Mouse (Mus musculus) B cell, adult (primary cell): Measurements from ENCODE around the gene Zmynd19. TPM values are rescaled to one million over a fixed set of nuclear protein-coding genes. Genes with fewer than 3 reads are reported as not detected.

Experiments
- total RNA-seq: library from RNA; stranded (reverse); gene quantifications from 4 replicates; pipeline ENCODE4 v1.2.4, GENCODE M21; 2023; ENCODE audit not compliant: inconsistent age

The Zmynd19 gene
- total RNA-seq: 13.7 to 21.0 TPM (median 17.2 TPM) in 4 replicates

DNA sequence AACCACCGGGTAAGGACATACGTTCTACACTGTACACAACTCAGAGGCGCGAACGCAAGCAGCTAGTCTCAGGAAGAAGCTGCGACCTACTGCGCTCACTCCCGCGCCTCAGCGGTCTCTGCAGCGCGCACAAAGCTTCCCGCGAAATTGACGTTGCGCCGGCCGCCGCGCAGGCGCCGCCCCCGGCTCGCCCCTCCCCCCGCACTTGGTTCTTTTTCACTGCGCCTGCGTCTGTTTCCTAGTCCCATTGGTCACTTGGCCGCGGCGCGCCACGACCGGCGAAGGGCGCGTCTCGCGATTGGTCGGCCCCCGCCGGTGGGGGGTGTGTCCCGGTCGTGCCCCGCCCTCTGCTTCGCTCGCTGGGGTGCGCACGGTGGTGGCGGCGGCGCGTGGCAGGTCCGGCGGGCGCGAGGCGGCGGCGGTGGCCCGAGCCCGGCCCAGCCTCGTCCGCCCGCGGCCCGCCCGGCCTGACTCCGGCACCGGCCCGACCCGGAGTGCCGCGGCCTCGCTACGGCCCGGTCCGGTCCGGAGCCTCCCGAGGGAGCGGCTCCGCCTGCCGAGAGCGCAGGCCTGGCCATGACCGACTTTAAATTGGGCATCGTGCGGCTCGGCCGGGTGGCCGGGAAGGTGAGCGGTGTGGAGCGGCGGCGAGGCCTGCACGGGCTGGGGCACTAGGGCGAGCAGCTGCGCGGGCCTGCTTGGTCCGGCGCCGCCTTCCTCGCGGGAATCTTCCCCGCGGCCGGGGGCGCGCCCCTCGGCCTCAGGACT is at the start of gene Zmynd19:
Gene Zmynd19 (plus strand): TSS at position 372 of the 768 bp plus-strand sequence.

DNA sequence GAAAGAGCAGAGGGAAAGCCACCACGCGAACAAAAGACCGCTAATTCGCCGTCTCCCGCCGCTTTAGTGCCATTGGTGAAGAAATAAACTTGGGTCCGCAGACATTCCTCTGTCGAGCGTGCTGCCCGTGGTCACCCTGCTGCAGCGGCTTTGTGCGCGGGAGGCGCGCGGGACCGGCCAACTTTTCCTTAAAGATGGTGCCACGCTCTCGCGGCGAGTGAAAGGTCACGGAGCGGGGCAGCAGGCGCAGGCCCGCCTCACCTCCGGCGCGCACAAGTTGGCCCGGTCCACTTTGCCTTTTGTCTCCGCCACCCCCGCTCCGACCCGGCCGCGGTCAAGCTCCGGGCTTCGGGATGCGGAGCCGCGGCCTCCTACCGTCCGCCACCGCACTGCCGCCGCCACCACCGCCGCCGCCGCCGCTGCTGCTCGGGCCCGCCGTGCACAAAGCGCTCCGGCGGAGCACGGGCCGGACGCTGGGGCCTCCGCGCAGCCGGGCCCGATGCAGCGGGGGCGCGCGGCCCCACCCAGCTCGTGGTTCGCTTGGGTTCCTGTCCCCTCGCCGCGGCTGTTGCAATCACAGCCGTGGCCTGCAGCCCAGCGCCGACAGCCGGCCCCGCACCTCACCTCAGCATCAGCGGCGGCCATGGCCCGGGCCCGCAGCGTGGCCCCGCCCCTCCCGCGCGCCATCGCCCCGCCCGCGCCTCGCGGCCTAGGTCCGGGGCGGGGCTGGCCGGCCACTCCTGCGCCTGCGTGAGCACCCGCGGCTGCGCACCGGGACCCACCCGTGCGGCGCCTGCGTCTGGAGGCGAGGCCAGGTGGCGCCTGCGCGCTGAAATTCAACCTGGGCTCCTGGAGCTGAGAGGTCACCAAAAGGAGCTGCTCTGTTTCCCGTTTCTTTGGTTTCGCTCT is 30.4 kb upstream of the Zmynd19 start, which contains the start of gene Ehmt1:
Gene Ehmt1 (minus strand): TSS at position 685 of the 909 bp plus-strand sequence.

DNA sequence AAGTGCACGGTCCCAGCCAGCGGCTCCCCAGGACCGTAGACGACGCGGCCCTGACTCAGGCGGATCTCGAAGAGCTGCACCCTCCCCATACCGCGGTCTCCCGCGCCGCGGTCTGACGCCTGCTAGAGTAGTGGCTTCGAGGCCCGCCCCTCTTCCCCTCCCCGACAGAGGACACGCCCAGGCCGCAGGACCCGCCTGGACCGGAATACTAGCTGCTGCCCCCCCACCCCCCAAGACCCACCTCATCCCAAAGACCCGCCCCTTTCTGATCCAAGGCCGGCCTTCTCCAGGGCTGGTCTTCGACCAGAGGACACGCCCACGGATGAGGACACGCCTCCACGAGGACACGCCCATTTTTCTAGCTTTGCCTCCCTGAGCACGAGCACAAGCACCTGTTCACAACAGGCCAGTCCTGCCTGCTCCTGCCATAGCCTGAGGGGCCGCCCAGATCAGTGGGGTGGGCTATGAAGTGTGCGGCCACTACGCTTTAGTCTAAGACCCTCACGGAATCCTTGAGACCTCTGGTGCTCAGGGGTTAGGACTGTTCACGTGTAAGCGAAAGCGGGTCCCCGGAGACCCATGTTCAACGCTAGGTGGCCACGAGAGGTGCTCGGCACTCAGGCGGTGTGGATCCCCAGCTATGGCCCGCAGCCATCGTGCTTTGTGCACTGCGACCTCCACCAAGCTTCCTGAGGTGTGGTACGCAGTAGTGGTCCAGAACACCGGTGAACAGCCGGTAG is 14.4 kb upstream of the Zmynd19 start, which contains the start of gene Arrdc1:
Gene Arrdc1 (minus strand): TSS at position 196 of the 740 bp plus-strand sequence.

DNA sequence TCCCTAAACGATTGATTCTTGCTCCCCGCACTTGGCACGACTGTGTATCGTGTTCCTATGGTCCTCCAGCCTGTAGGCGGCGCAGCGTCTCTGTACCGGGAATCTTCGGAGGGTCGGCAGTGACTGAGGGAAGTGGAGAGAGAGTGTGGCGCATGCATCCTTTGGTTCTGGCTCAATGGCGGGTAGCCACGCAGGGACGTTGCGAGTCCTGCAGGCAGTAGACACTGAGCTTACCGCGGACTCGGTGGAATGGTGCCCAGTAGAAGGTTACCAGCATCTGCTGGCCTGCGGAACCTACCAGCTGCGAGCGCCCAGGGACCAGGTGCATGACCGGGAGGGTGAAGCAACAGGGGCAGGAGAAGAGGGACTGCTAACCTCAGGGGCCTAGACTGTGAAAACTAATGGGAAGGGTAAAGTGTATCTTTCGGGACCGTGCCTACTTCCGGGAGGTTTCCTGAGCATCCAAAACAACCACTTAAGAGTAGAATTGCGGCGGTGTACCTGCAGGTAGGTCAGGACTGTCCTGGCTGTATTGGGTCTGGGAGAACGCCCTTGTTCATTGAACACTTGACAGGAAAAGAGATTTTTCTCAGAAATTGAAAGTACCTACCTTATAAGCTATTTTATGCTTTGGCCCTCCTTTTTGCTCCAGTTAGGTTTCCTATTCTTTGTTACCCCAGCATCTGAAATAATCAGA is 12.9 kb downstream of the Zmynd19 start, which contains the start of gene Dph7:
Gene Dph7 (plus strand): TSS at position 97 of the 697 bp plus-strand sequence.

DNA sequence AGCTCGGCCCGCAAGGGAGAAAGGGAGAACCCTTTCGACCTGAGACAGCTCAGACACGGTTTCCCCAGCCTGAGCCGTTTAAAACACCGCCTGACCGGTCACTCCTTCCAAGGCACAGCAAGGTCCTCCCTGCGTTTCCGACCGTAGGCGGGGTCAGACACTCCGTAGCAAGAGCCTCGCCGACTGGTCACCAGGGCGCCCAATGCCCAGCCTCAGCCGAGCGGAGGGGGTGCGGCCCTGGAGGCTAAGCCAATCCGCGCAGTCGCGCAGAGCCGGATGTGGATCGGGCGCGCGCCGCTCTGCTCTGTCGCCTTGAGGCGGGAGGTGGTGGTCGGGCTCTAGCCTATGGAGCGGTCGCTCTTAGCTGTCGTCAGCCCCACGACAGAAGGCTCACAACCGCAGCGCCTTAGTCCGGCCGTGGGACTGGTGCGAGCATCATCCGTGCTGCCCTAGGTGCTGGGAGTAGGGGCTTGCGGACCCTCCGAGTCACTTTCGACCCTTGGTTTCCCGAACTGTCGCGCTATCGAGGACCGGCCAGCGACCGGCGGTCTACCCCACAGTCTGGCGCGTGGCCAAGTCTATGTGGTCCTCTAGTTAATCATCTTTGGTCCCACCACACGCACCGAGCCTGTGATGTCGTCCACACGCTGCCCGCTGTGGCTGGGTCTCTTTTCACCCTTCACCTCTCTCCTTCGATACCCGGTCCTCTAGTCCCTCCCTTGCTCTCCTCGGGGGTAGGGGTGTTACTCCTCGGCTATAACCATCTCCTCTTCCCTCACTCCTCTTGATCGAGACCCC is 25.5 kb downstream of the Zmynd19 start, which contains the start of gene Mrpl41:
Gene Mrpl41 (minus strand): TSS at position 193 of the 798 bp plus-strand sequence.

DNA sequence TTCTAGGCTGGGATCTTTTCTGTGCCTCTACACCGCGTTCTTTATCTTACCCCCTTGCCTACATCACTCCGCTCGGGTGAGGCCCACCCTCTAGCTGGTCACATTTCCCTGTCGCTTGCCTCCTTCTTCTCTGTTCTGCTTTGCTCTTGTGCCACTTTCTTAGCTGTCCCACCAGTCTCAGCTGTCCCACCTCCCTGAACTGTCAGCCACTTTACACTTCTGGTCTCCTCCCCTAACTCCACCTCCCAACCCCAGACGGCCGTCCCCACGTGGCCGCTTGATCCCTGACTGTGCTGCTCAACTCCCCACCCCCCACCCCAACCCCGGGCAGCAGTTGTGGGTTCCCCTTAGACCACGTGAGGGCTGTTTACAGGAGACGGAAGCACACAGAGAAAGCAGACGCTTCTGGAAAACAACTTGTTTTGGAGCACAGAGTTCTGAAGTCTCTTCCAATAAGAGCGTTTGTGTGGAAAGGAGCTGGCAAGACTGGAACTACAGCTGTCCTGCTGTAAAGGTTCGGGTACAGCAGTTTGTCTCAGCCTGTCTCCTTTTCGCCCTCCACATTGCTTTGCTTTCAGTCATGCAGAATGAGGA is 26.2 kb downstream of the Zmynd19 start, which contains the start of gene Pnpla7:
Gene Pnpla7 (plus strand): TSS at position 330 of the 594 bp plus-strand sequence.

Other genes with a start within 250 kb of the Zmynd19 start
- 0.06 to 0.84 TPM (median 0.38 TPM) in 3 of 4 replicates, not detected in the other for gene Cacna1b, start 186.6 kb upstream of the Zmynd19 start, total RNA-seq
- 107 to 123 TPM (median 119 TPM) in 4 replicates for gene Ehmt1, start 30.2 kb upstream of the Zmynd19 start, total RNA-seq
- gene Arrdc1, start 14.5 kb upstream of the Zmynd19 start, total RNA-seq: 125 to 147 TPM (median 141 TPM) in 4 replicates
- gene Dph7, start 12.6 kb downstream of the Zmynd19 start, total RNA-seq: 14.7 to 21.6 TPM (median 15.3 TPM) in 4 replicates
- gene Mrpl41, start 25.3 kb downstream of the Zmynd19 start, total RNA-seq: 19.6 to 23.9 TPM (median 21.2 TPM) in 4 replicates
- gene Pnpla7, start 26.2 kb downstream of the Zmynd19 start, total RNA-seq: 117 to 130 TPM (median 125 TPM) in 4 replicates
- gene Nsmf, start 104.6 kb downstream of the Zmynd19 start, total RNA-seq: 39.7 to 51.9 TPM (median 44.9 TPM) in 4 replicates
- gene Entpd8, start 130.5 kb downstream of the Zmynd19 start, total RNA-seq: not detected in 4 replicates
- not detected in 4 replicates for gene Noxa1, start 145.4 kb downstream of the Zmynd19 start, total RNA-seq
- 5.3 to 6.8 TPM (median 6.0 TPM) in 4 replicates for gene Nrarp, start 231.0 kb downstream of the Zmynd19 start, total RNA-seq
- 28.8 to 32.8 TPM (median 31.4 TPM) in 4 replicates for gene Tor4a, start 247.1 kb downstream of the Zmynd19 start, total RNA-seq